Mouse (Mus musculus) megakaryocyte, embryonic 14.5 days (primary cell): ENCODE results near the gene Ctnna3. TPM values are rescaled to one million over a fixed set of nuclear protein-coding genes. Genes with fewer than 3 reads are reported as not detected.
A peak's percentile ranks its signal among the peaks of the same experiment; 100 is the strongest.

Experiments used
- H3K27me3 ChIP-seq: replicated peaks from 2 replicates; pipeline ENCODE3; 2012; ENCODE audit warnings: inconsistent platforms
- H3K36me3 ChIP-seq: replicated peaks from 2 replicates; pipeline ENCODE3; 2012; ENCODE audit warnings: low read length, inconsistent platforms, mixed read lengths
- H3K4me1 ChIP-seq: 2 replicates; pipeline ENCODE4 v1.6.1; 2012; ENCODE audit warnings: inconsistent platforms
- H3K4me3 ChIP-seq: replicated peaks from 2 replicates; pipeline ENCODE3; 2012; ENCODE audit warnings: moderate library complexity, mild to moderate bottlenecking, inconsistent platforms
- H3K9me3 ChIP-seq: 2 replicates; pipeline ENCODE4 v1.6.1; 2012; ENCODE audit warnings: inconsistent platforms
- FLI1 ChIP-seq: IDR thresholded peaks from 2 replicates; pipeline ENCODE4 v1.6.1; 2012; ENCODE audit warnings: low read length, inconsistent platforms, mixed read lengths
- GATA1 ChIP-seq: IDR thresholded peaks from 3 replicates; pipeline ENCODE4 v1.6.1; 2012; ENCODE audit warnings: mixed read lengths, low read length, inconsistent platforms, borderline replicate concordance
- polyA plus RNA-seq: library from polyadenylated mRNA; stranded (reverse); fragments of >175 nt; gene quantifications from 2 replicates; pipeline ENCODE4 v1.2.3, GENCODE M21; 2012; ENCODE audit warnings: low replicate concordance; ENCODE audit not compliant: insufficient read depth

The Ctnna3 gene
- polyA plus RNA-seq, 1 experiment: not detected

DNA sequence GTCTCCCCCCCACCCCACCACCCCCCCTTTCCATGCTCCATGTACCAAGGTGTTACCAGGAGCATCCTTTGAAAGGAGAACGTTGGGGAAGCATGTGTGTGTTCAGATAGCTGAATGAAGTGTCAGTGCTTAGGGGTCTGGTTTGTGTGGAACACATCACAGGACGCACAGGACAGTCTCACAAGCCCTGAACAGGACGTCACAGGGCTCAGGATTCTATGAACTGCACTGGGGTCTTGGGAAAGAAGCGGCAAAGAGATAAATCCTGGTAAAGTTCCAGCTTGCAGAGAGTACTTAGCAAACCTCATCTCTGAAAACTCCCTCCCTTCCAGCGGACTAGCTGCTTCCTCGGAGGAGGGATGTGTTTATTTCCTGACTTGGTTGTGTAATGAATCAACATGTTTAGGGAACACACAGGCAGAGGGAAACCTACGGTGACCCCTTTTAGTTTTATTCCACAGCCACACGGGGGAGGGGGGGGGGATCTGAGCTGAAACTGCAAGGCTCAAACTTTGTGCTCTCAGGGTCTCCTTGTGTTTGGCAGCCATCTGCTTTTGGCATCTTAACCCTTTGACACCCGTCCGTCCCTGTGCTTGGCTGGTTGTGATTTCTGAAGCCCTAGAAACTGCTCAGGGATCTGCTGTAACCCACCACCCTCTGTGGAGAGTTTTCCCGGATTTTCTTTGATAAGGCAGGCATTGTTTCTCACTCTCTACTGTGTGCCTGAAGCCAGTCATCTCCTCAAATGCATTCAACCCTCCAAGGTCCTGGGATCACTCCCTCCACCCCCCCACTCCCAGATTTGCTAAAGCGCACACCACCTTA, 656.9 kb downstream of the Ctnna3 start:
- Histone ChIP-seq H3K4me1 (peaks cover 7% of the 10 kb centered on the region; the same call in 1 of the 2 replicates), H3K36me3 (no peaks in the 10 kb centered on the region), H3K9me3 (no peaks in the 10 kb centered on the region), H3K27me3 (peaks cover 26% of the 10 kb centered on the region), H3K4me3 (no peak overlapping the region)
- TF ChIP-seq GATA1: no peak
- TF ChIP-seq FLI1: no peak

DNA sequence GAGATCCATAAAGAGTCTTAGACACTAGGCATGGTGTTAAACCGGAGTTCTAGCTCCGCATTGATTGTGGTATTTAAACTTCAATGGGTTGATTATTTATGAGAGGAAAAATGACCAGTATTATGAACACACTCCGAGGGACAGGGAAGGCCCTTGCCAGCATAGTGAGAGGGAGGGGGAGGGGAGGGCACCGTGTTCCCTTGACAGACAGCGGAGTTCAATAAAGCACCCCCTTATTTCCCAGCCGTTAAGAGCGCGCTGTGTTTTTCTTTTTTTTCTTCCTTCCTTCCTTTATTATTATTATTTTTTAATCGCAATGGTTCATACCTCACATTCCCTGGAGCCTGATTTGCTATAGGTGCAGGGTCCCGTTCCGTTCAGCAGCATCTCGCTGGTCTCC, 657.6 kb downstream of the Ctnna3 start:
- peak overlapping the region; percentile 81 for H3K4me3 ChIP-seq
- H3K27me3 ChIP-seq: peaks cover 26% of the 10 kb centered on the region
- H3K36me3 ChIP-seq: no peaks in the 10 kb centered on the region
- no peaks in the 10 kb centered on the region for H3K9me3 ChIP-seq
- H3K4me1 ChIP-seq: peaks cover 7% of the 10 kb centered on the region; the same call in 1 of the 2 replicates
- TF ChIP-seq GATA1 (no peak), FLI1 (no peak)

DNA sequence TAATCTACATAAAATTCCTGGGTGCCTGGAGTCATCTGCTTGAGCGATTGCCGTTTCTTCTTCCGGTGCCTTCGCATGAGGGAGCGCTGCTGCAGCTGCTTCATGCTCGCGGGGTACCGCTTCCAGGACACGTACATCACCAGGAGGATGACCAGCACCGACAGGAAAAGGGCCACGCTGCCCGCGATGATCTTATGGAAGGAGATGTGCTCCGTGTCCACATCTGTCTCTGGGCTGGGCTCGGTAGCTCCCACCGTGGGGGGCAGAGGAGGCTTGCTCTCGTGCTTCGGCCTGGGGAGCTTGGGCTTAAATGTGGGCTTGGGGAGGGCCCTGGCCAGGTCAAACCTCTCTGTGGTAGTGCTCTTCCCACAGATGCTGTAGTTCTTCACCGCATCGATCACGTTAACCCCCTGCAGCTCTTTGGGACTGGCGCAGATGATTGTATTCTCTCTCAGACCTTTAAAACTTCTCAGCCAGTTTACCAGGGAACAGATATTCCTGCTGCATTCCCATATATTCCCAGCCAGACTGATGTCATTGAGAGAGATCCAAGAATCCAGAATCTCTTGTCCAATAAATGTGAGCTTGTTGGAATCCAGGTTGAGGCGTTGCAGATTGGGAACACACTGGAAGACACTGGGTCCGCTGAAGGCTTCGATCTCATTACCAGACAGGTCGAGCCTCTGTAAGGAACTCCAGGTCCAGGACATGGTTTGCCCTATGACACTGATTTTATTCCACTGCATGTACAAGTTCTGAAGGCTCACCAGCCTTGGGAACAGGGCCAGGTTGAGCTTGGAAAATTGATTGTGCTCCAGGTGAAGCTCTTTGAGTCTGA, 658.3 kb downstream of the Ctnna3 start:
- Histone ChIP-seq H3K36me3 (no peaks in the 10 kb centered on the region), H3K4me1 (peaks cover 7% of the 10 kb centered on the region; the same call in 1 of the 2 replicates), H3K9me3 (no peaks in the 10 kb centered on the region), H3K27me3 (peaks cover 26% of the 10 kb centered on the region), H3K4me3 (peak overlapping the region; percentile 81)
- no peak for TF ChIP-seq GATA1
- TF ChIP-seq FLI1: no peak

DNA sequence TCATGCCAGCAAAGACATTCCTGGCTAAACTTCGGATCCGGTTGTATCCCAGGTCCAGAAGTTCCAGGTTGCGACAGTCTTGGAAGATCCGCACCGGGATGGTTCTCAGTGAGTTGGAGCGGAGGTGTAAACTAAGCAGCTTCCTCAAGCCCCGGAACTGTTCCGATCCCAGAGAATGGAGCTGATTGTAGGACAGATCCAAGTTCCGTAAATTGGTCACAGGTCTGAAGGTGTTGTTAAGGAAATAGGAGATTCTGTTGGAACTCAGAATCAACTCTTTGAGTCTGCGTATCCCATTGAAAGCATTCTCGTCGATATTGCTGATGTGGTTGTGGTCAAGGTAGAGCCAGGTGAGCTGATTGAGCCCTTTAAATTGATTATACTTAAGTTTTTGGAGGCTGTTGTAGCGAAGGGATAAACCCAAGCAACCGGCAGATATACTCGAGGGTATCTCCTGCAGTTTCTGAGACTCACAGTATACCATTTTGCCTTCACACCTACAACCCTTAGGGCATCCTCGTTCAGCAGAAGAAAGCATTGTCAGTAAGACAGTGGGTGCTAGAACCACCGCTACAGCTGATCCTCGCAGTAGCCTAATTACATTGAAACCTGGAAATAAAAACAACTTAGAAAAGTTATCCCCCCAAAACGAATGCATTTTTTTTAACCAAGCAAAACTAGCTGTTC, 659.0 kb downstream of the Ctnna3 start:
- no peak overlapping the region for H3K4me3 ChIP-seq
- no peak for TF ChIP-seq FLI1
- no peak for TF ChIP-seq GATA1
- peaks cover 7% of the 10 kb centered on the region; the same call in 1 of the 2 replicates for H3K4me1 ChIP-seq
- H3K36me3 ChIP-seq: no peaks in the 10 kb centered on the region
- peaks cover 26% of the 10 kb centered on the region for H3K27me3 ChIP-seq
- no peaks in the 10 kb centered on the region for H3K9me3 ChIP-seq

DNA sequence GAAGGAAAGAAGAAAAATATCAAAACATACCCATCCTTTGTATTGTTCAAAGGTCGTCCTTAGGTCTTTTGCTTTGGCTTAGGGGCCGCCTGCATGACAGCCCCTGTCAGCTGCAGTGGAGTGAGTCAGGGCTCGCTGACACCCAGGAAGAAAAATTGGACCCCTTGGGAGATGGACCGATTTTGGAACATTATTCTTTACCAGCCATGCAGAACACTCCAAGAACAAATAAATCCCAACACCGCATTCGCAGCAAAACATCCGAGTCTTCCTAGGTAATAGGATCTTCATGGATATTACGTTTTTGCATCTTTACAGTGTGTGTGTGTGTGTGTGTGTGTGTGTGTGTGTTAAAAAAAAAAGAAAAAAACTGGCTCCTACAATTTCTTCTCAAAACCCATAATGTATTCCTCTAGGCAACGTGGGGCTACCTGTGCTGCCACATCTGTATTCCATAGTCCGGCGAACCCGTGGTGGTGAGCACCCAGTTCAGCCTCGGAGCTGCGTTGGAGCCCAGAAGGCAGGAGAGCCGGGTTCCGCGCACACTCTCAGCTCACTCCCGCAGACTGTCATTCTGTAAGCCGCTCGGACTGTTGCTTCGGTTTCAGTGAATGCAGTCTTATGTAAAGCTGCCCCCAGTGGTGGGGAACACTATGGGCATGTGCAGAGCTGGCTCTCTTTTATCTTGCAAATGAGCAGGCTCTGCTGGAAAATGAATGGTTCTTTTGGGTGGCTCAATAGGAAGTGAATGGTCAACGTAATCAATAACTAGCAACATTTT, 660.0 kb downstream of the Ctnna3 start, which contains the start of gene Lrrtm3:
TSS of gene Lrrtm3 (minus strand) at position 598 of the 781 bp plus-strand sequence.
- 0 out of 2 replicates have a peak, but pooled peaks cover 3% of the 10 kb centered on the region for H3K9me3 ChIP-seq
- H3K4me3 ChIP-seq: peak within 1 kb of the TSS; percentile 65
- H3K27me3 ChIP-seq: peaks cover 26% of the 10 kb centered on the region
- TF ChIP-seq GATA1 (no peak), FLI1 (no peak)
- H3K36me3 ChIP-seq: no peaks in the 10 kb centered on the region
- H3K4me1 ChIP-seq: peaks cover 7% of the 10 kb centered on the region; the same call in 1 of the 2 replicates

DNA sequence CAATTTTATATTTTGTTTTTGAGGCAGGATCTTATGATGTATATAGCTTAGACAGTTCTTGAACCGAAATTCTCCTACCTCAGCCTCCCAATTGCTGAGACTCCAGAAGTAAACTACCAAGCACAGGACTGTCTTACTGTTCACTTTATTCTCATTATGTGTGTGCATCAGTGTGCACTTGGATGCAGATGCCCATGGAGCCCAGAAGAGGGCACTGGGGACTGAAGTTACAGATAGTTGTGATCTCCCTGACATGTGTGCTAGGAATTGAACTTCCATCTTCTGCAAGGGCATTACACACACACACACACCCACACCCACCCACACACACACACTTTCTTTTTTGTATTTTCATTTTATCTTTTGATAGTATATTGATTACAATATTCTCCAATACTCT, 666.6 kb downstream of the Ctnna3 start:
- Histone ChIP-seq H3K9me3 (peaks cover 6% of the 10 kb centered on the region; the same call in 1 of the 2 replicates), H3K4me3 (no peak overlapping the region), H3K4me1 (no peaks in the 10 kb centered on the region), H3K36me3 (no peaks in the 10 kb centered on the region), H3K27me3 (no peaks in the 10 kb centered on the region)
- TF ChIP-seq GATA1 (no peak), FLI1 (no peak)

DNA sequence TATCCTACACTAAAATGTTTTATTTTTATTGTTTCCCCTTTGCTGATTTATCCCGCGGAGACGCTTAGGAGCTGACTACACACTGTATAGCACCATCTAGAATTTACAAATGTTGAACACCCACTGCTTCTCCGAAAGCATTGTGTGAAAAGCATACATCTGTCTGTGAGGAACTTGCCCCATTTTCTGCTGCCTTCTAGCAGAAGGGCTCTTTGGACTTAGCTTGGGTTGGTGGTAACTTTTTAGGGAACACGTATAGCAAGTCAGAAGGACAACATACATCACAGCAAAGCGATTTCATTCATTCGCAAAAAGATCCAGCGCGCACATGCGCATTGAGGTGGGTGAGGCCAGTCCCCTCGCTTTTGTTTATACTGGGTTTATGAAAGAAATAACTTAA, 685.3 kb downstream of the Ctnna3 start:
- Histone ChIP-seq H3K4me1 (no peaks in the 10 kb centered on the region), H3K4me3 (no peak overlapping the region), H3K27me3 (no peaks in the 10 kb centered on the region), H3K36me3 (no peaks in the 10 kb centered on the region), H3K9me3 (peaks cover 19% of the 10 kb centered on the region; the same call in 1 of the 2 replicates)
- TF ChIP-seq FLI1: no peak
- no peak for TF ChIP-seq GATA1

DNA sequence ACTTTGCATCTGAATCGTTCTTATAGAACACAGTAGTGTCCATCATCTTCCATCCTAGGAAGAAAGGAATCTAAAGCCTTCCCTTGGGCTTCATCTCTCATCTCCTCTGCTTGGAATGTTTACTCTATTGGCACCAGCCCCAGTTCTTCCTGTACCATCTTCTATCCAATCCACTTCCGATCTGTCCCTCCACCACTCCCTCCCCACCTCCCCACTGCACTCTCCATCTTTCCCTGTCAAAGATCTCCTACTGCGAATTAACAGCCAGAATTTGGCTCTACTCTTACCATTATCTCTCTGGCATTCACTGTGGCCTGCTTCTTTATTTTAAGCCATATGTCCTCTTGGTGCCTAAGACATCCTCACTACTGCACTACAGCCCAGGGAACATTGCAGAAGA, 688.9 kb downstream of the Ctnna3 start:
- Histone ChIP-seq H3K9me3 (peaks cover 15% of the 10 kb centered on the region; the same call in 1 of the 2 replicates), H3K27me3 (no peaks in the 10 kb centered on the region), H3K4me1 (no peaks in the 10 kb centered on the region), H3K36me3 (no peaks in the 10 kb centered on the region), H3K4me3 (no peak overlapping the region)
- TF ChIP-seq FLI1 (no peak), GATA1 (no peak)

DNA sequence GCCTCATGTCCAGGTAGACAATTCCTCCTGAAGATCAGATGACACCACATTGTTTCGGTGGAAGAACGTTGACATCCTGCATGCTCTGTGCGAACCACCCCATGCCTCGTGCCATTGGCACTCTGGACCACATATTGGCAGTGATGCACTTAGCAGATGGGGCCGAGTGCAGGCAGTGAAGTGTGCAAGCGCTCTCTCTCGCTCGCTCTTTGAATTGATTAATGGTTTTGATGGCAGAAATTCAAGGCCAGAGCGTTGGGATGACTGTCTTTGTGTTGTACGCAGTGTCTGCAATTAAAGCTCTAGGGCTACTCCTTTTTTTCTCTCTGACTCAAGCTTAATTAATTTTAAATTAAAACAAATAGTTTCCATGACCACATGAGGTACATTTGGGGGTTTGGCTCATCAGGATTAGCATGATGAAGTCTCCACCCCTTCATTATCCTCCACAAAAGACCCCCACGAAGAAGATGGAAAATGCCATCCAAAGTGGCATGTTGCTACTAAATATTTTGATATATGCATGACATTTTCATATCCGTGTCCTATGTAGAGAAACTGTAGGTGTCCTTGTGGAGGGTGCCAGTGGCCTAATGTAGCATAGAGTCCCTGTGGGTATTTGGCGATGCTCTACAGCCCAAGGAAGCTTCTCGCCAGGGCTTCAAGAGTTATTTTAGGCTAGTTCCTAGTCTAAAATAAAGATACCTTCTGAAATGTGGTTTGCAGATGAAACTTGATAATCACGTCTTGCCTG, 700.7 kb downstream of the Ctnna3 start:
- Histone ChIP-seq H3K27me3 (no peaks in the 10 kb centered on the region), H3K36me3 (no peaks in the 10 kb centered on the region), H3K9me3 (peaks cover 35% of the 10 kb centered on the region), H3K4me3 (peak overlapping the region; percentile 47), H3K4me1 (no peaks in the 10 kb centered on the region)
- TF ChIP-seq FLI1: no peak
- TF ChIP-seq GATA1: no peak
